Mouse (Mus musculus) cerebral cortex, adult 2 months (tissue): ENCODE data around the gene Sept10.

Experiments
- WGBS: fragments of 180-500 bp; shearing (Covaris S2); methylation state at CpG from one replicate; pipeline ENCODE4 v1.1.7; 2018; 5-methylcytosine and 5-hydroxymethylcytosine counted together

Sept10 gene

DNA sequence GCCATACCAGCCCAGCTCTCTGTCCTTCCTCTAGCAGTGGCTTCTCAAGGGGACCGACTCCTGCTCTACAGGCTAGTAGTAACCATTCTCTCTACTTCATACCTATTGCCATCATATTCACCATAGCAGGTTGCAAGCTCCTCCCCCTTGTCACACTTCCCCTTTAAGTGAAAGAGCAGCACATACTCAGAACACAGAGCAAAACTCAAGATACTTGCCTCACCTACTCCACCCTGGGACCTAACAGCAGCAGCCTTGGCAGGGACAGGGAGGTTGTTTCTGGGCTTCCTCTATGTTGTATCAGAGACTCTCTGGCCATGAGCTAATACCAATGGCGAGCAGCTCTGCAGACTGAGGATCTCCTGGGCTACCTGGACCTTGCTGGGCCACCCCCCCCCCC lies 96.2 kb downstream of the Sept10 start:
- WGBS, result 90% methylated on average over 2 of the region's 2 CpGs

DNA sequence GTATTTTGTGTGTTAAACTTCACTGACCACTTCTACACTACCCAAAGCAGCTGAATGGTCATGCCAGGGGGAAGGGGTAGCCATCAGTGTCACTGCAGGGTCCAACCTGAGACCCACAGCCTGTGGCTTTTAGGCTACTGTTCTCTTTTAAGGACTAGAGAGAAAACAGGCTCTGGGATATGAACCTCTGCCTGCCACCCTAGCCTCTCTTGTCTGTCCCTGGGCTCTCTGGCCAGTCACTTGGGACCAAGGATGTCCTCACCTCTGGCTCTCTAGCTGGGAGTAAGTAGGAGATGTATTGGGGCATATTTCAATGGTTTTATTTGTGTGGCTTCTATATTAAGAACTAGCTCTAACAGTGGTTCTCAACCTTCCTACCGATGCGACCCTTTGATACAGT lies 101.8 kb downstream of the Sept10 start:
- 96% methylated on average over 2 of the region's 2 CpGs for WGBS

DNA sequence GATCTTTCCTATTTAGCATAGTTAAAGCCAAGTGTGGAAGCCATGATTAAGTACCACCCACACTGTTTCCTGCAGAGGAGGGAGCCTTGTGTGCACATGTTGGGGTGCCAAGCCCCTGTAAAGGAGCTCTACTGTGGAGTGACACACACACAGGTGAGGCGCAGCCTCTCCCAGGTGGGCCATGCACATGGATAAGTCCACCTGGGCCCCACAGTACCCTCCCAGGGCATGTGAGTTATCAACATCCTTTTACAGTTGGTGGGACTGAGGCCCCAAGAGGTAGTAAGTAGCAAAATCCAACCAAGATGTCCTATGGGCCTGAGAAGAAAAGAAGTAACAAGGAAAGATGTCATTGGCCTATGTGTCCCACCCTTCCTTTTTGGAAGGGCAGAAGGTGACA lies 102.6 kb downstream of the Sept10 start:
- 94% methylated on average over 1 of the region's 1 CpGs for WGBS

DNA sequence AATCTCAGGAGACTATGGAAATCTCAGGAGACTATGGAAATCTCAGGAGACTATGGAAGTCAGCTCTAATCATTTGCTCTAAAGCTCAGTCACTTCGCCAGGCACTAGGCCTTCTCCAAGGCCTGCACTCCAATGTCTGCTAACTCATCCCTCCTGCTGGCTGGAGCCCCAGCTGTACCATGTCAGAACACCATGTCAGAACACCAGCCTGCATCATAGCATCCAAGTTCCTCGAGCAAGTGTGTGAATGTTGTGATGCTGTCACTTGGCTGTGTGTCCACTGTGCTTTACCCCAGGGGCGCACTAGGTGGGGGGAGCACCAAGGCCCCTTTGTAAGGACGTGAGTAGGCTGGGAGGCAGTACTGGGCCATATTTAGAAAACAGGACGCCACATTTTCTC lies 104.1 kb downstream of the Sept10 start:
- 63% methylated on average over 5 of the region's 5 CpGs for whole genome bisulfite sequencing

DNA sequence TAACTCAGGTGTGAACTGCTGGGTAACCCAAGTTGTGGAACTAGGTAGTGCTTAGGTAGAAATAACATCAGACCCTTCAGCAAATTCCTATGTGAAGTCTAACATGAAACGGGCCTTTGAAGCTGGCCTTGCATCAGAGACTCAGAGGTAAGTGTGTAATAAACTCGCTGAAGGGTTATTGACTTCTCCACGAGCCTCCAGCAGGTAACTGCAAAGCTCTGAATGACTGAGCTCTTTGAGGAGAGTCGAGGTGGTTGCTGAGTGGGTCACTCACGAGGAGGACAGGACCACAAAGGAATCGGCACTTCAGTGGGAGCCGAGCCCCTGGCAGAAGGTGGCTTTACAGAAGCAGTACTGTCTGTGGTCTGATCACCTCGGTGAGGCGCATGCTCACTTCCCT lies 105.3 kb downstream of the Sept10 start:
- WGBS, result 84% methylated on average over 9 of the region's 9 CpGs

DNA sequence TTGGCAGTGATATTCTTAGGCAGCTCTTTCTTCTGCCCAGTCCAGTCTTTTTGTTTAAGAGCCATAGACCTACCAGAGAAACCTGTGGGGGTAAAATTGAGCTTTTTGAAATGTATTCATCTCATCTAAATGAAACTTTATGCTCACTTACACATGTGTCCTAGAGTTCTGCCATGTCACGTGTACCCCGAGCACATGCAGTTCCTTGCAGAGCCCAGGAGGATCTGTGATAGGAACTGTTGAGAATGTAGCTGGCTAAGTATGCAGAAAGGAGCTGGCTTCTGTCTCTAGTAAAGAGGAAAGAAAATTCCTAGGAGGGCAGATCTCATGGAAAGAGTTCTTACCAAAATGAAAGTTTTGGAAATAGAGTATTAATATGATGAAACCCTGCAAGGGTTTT lies 106.0 kb downstream of the Sept10 start:
- WGBS, result 50% methylated on average over 2 of the region's 2 CpGs

DNA sequence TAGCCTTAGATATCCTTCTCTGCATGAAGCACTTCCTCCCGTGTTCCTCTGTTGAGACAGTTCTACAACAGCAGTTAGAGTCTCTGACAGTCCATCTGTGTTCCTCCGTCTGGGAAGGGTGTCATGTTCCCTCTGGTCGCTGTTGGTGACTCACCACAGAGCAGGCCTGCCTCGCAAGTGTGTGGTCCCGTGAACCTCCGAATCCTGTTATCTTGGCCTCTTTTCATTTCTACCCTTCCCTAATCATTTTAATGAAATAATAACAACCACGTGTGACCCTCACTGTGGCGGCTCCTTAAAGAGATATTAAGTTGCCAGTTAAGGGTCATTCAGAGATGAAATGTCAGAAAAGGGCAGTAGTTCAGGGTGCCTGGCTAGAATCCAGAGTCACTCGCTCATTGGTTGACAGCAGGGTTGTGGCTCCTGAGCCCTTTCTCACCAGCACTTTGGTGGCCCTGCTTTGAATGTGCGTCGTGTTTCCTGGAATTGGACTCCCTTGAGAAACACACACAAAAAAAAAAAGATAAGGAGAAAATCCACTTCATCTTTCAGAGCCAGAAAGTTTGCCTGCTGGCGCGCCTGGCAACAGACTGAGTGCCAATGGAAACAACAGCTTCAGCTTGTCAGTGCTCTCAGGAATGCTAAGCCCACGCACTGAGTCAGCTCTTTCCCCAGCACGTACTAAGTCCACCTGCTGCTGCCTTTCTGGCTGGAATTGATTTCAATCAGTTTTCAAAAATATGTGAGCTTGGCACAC lies 106.9 kb downstream of the Sept10 start:
- 30% methylated on average over 15 of the region's 15 CpGs for WGBS

DNA sequence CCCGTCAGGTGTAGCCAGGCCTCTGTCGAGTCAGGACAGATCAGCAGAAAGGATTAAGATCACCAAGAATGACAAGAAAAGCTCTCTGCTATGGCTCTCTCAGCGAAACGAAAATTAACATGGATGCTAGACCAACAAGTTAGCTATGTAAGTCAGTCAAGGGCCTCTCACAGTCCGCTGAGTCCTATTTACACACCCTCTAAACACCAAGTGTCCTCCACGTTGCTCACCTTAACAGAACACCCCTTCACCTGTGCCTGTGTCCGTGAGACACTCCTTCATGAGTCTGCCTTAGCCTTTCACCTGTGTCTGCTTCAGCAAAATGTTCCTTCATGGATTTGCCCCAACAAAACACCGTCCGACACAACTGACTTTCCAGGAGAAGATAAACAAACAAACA lies 108.3 kb downstream of the Sept10 start:
- 89% methylated on average over 9 of the region's 9 CpGs for WGBS

DNA sequence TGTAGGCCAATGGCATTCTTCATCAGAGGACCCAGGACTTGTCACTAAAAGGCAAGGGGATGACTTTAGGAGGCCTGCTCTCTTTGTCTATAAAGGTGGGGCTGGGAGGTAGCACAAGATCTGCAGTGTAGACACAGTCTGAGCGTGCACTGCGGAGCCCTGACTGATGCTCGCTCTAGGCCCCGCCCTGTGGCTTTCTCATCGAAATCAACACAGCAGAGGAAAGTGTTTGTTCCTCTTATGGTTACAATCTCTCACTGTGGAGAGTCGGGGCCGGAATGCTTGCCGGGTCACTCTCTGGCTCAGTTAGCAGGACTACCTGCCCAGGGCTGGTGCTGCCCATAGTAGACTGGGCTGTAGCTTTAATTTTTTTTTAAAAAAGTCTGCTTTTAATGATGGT lies 108.9 kb downstream of the Sept10 start:
- WGBS, result 91% methylated on average over 8 of the region's 8 CpGs

DNA sequence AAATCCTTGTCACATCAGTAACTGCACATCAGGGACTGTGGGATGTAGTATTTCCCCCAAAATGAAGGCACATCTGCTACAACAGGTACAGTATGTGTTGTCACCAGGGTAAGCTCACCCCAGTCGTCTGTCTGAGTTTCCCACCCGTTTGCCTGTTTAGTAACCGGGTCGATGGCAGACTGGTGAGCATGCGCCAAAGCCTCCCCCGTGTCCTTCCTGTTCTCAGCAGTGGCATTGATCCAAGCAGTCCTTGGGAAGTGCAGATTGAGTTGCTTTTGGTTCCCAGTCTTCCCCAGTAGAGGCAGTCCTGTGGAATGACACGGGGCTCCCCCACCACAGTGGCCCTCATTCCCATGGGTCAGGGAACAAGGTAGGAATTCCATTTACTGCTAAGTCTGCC lies 111.3 kb downstream of the Sept10 start:
- WGBS, result 66% methylated on average over 7 of the region's 7 CpGs

DNA sequence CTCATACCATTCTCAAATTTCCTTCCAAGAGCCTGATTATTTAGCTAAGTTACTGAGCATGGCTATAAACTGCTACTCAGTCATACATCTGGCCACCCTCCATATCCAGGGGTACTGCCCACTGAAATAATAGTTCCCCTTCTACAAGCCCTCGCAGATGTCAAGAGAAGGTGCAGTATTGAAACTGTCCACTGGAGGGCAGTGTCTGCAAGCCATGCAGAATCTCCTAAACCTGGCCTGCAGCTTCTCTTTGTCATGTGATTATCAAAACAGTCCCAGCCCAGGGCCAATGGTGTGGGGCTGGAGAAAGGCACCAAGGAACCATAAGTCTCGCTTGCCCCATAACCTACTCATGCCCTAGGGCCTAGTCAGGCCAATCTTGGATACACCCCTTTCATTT lies 112.6 kb downstream of the Sept10 start:
- 22% methylated on average over 2 of the region's 2 CpGs for WGBS

DNA sequence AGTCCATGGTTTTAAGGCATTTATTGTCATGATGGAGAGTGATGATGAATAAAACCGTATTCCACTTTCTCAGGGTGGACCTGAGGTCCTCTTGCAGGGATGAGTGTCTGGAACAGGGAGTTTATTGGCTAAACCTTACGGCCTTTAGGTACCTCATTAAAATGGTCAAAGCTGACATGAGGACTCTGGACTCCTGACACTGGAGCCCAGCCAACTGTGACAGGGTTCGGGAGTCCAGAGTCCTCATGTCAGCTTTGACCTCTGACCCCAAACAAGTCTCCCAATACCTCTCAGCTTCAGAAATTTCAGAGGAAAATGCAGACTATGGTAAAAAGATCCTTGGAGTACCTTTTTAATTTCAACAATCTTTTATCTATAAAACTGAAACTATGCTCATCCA lies 115.0 kb downstream of the Sept10 start:
- WGBS, result 76% methylated on average over 3 of the region's 3 CpGs

DNA sequence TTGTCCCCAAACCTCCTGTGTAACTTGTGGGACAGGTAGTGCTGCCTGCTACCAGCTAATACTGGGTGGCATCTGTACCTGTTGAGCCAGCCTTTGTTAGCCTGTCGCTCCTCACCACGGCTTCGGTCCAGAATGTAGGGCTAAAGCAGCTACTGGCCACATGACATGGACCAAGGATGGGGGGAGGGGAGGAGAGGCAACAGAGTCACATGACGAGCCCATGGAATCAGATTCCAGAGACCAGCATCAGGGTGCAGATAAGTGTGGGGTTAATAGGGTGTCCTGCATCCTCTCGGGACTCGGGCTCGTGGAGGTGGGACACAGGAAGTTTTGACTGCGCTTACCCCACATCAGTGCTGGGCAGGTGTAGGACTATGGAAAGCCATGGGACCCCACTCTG lies 115.8 kb downstream of the Sept10 start:
- WGBS, result 86% methylated on average over 8 of the region's 8 CpGs

DNA sequence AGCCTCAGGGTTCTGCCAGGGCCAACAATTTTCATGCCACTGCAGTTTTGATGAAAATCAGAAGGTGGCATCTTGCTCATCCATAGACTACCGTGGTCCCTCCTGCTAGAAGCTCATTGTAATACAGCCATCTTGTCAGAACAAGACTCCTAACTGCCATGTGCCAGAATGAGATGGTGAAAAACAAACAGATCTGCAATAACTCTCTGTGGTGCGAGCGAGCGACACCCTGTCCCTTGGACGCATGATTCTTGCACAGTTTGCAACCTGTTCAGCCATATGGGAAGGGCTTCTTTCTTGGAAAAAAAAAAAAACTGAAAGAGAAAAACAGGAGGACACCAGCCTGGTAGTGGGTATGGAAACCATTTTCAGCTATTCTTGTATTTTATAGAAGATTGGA lies 117.0 kb downstream of the Sept10 start:
- 62% methylated on average over 5 of the region's 5 CpGs for WGBS

DNA sequence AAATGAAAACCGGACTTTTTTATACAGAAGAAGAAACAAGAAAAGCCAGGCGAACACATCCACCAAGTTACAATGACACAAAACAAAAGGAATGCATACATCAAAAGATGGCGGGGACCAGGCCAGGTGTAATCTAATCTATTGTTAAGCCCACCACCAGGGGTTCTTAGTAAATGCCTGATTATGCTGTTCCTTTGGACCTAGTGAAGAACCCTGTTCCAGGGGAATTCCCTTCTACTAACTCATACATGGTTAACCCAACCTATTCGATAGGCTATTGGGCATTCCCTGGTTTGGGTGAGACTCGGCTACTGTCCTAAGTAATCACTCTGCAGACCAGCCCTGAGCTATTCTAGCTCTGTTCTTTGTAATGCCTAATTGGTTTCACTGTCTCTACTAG lies 118.6 kb downstream of the Sept10 start:
- 91% methylated on average over 5 of the region's 5 CpGs for WGBS

DNA sequence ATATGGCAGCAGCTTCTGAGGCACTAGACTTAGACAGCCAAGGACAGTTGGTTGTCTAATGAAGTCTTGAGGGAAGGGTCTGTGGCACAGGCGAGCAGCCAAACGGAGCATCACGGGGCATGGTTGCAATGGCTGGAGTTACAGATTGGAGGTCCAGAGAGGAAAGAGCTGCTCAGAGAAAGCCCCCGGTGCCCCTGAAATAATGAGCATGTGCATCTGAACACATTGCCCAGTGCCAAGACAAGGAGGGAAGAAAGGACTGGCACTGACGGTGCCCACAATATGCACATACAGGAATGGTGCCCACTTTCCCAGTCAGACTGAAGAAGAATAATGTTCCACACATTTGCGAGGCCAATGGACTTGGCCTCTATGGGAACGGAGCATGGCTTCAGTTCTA lies 129.7 kb downstream of the Sept10 start:
- 62% methylated on average over 7 of the region's 7 CpGs for WGBS
